Mouse (Mus musculus) lung, postnatal 0 days (tissue): ENCODE data around the gene Fstl4.

Experiments used
- CTCF ChIP-seq: IDR thresholded peaks from 2 replicates; pipeline ENCODE4 v1.5.1; 2016; ENCODE audit warnings: antibody characterized with exemption, mild to moderate bottlenecking
- EP300 ChIP-seq: IDR thresholded peaks from 2 replicates; pipeline ENCODE4 v1.6.1; 2016; ENCODE audit warnings: antibody characterized with exemption, mild to moderate bottlenecking, control low read depth

- no peak for TF ChIP-seq CTCF
- no peak for TF ChIP-seq EP300
Measured at GRCm38 (mm10) chr11:53057821-53058553, 293.6 kb downstream of the Fstl4 start.
